Mouse (Mus musculus): ENCODE results near the gene Nup93.
A peak's percentile ranks its signal among the peaks of the same experiment; 100 is the strongest.

Nup93 gene

DNA sequence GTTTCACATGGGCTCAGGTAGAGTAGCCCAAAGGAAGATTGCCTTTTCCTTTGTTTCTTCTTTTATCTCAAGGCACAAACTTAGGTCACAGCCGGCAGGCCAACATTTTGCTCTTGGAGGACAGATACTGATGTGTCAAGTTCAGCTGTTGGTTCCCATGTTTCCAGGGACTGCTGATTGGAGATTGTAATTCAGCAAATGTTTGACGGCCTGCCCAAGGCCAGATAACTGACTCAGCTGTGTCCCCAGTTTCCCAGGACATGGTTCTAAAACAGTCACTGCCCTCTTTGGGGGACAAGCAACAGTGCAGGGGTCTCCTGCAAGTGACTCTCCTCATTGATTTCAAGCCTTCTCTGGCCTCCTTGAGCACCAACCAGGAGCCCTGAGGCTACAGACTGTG, 105.7 kb downstream of the Nup93 start:
- no peak for DNase-seq (ENCODE audit: low spot score)

DNA sequence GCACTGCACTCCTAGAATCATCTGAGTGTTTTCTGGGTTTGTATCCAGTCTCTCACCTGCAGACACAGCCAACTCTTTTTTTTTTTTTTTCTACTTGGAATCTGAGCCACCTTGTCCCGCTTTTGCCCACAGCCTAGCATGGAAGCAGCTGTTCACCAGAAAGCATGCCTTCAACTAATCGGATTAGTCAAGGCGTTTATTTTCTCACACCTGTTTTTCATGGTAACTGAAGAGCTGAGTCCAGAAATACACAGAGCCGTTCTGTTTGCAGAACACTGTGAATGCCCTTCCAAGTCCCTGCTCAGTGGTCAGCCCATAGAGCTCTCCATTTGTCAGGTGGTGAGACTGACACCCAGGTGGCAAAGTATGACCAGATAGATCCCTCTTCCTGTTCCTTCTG, 107.7 kb downstream of the Nup93 start:
- no peak for DNase-seq (ENCODE audit: low spot score)

DNA sequence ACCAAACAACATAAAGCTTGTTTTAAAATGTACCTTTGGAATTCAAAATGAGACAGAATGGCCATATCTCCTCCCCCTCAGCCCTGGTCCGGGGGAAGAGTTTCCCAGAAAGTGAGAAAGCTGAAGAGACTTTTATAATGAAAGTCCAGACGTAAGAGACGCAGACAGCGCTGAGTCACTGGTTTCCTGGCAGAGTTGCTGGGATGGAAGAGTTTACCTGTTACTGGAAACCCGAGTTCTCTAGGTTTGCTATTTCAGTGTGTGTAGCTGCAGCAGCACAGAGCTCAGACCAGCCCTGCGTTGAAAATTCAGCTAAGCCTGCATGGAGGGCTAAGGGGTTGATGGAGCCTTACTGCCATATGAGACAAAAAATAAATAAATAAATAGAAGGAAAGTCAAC, 108.7 kb downstream of the Nup93 start:
- DNase-seq (ENCODE audit: low spot score), result no peak

DNA sequence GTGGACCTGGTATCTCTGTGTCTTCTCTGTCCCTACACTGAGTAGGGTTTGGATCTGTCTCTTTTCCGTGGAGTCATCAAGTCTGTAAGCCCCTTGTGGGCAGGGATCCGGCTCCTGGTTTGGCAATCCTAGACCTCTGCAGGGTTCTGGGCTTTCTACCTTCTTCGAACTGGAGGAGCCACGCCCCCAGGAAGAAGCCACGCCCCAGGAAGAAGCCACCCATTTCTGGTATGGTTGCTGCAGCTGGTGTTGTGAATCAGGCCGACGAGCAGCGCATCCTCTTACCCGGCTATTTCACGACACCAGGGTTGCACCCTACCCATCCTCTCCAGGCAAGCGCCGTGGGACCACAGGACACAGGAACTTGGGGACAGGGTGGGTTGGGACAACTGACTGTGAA, 109.7 kb downstream of the Nup93 start:
- no peak for DNase-seq (ENCODE audit: low spot score)

DNA sequence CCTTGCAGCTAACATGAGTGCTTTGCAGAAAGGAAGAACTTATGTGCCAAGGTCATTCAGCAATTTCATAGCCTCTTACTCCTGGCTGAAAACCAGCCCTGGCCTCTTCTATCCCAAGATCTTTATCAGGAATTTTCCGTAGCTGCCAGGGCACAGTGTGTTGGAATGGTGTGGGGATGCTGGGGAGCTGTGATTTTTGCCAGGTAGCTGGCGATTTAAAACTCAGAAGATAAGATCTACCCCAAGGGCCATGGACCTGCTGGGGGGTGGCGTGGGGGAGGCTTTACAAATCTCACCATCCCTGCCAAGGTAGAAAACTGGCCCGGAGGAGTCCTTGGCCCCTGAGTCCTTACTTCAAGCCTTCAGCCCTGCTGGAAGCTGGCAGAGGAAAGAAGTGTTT, 111.7 kb downstream of the Nup93 start:
- DNase-seq (ENCODE audit: low spot score), result no peak

DNA sequence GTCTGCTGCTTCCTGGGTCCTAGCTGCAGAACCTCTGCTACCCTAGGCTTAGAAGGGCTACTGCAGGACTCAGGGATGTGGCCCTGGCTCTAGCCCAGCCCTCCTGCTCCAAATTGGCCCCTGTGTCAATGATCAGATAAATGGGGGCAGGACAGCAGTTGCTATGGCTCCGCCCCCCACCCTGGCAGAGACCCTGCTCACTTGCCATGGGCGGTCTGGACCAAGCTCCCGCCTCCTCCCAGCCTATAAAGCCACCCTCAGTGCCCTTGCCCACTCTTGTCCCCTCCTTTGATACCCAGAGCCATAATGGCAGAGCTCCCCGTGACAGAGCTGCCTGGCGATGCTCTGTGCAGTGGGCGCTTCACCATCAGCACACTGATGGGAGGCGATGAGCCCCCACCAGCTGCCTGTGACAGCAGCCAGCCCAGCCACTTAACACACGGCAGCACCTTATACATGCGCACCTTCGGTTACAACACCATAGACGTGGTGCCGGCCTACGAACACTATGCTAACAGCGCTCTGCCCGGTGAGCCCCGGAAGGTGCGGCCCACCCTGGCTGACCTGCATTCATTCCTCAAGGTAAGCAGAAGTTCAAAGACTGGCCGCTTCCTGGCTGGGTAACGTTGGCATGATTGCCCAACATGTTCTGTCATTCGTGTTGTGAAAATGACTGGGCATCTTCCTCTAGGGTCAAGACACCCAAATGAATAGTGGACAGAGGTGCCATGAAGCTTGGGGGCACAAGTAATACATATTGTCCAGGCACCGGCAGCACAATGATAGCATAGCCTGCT, 114.8 kb downstream of the Nup93 start, which contains the start of gene Slc12a3:
Gene Slc12a3, plus strand, starts transcription at position 270 of the 797 bp plus-strand sequence.
- DNase-seq (ENCODE audit: low spot score), result no peak

DNA sequence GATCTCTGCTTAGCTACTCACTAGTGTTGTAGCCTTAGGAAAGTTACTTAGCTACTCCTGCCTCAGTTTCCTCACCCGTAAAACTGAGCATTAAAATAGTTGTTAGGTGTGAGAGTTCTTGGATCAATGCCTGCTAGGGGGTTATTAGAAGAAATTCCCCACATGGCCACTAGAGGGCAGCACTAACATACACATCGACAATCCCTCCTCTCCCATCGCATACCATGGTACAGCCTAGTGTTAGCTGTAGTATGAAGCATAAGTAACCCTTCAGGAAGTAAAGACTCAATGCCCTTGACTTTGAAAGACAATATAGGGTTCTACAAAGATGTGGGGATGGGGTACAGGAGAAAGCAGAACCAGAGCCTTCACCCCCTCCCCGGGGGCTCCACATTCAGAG, 116.4 kb downstream of the Nup93 start:
- peak; percentile 61 for DNase-seq (ENCODE audit: low spot score)

DNA sequence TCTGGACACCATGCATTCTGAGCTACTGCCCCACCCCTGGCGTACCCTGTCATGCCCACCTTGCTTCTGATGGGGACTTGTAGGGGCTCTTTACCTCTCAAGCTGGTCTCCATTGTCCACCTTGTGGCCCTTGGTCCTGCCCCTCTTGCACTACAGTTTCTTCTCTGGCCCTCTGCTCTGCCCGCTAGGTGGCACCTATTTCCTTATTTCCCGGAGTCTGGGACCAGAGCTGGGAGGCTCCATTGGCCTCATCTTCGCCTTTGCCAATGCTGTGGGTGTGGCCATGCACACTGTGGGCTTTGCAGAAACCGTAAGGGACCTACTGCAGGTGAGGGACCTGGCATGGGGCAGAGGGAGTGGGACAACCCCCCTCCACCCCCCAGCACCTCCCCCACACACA, 119.0 kb downstream of the Nup93 start:
- DNase-seq (ENCODE audit: low spot score), result no peak

DNA sequence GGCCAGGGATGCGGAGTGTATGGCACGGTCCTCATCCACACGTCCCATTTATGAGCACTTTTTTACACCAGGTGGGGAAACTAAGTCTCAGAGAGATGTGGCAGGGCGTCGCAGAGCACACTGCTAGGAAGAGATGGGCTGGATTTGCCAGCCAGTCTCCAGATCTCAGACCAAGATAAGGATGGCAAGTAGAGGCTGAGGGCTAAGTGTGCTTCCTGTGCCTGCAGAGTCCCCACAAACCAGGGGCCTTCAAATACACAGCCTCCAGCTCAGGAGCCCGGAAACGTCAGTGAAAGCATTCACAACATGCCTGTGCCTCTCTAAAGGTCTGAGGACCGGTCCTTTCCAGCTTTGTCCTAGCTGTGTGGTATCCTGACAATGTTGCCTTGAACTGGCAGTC, 123.2 kb downstream of the Nup93 start:
- no peak for DNase-seq (ENCODE audit: low spot score)

DNA sequence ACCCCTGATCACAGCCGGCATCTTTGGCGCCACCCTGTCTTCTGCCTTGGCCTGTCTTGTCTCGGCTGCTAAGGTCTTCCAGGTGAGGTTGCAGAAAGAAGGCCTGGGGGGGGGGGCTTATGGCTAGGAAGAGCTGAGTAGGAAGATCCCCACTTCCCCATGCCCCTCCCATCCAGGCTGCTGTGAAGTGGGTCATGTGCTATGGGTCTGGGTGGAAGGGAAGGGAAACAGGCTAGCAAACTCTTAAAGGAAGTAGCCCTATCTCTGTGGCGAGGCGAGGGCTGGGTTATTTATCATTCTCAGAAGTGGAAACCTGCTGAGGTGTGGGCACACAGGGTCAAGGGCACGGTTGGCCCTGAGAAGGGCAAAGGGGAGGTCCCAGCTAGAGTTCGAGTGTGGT, 126.4 kb downstream of the Nup93 start:
- DNase-seq (ENCODE audit: low spot score), result no peak

DNA sequence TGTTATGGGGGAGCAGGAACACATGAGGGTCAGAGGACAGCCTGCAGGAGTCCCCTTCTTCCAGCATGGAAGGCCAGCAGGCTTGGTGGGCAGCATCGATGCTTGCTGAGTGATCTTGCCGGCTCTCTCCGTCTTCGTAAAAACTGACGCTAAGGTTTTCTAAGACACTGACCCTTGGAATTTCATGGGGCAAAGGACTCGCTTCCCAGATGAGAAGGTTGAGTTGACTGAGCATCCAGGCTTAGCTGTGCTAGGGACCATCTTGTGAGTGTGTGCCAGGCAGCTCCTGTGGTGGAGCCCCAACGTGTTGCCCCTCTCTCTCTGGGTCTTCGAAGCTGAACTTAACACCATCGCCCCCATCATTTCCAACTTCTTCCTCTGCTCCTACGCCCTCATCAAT, 128.3 kb downstream of the Nup93 start:
- no peak for DNase-seq (ENCODE audit: low spot score)

DNA sequence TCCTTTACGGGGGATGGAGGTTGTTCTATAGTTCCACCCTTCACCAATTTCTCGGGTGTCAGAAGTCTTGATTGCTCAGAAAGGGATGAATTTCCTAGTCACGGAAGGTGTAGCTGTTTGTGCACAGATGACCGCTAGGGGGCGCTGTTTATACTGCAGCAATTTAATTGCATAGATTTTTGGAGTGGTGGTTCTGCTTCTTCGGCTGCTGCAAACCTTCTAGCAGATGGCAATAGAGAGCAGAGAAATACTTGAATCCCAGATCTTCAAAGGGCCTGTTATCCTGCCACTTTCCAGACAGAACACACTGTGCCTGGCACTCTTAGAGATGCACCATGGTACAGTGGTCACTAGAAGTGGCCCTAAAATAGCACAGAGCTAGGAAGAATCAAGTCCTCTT, 128.9 kb downstream of the Nup93 start:
- DNase-seq (ENCODE audit: low spot score), result peak; percentile 91

DNA sequence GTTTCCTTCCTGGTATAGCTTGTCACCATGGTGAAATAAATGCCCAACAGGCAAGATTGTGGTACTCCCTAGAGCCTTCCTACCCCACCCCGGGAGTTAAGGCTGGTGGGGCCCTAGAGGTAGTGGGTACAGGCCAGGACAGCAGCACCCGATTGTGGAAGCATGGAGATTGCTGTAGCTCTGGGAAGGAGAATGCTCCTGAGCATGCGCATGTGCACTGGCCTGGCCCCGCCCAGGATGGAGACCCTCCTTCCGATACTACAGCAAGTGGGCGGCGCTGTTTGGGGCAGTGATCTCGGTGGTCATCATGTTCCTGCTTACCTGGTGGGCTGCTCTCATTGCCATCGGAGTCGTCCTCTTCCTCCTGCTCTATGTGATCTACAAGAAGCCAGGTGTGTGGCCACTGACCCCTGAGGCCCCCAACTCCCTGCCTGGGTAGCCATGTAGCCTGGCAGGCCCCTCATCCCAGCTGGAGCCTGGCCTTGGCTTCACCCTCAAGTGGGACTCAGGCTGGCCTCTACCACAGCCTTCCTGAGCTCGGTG, 129.5 kb downstream of the Nup93 start:
- DNase-seq (ENCODE audit: low spot score), result no peak

DNA sequence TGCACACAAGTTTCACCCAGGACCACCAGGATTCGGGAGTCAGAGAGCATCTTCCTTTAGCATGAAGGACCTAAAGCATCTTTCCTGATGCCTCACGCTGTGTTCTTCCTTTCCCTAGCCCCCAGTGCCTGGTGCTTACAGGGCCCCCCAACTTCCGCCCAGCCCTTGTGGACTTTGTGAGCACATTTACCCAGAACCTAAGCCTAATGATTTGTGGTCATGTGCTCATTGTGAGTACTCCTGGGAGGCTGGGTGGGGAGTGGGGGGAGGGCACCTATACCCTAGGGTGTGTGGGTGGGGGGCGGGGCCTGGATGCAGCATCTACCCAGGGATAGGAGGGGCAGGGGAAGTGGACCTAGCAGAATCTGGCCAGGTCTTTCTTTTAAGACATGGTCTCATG, 131.3 kb downstream of the Nup93 start:
- DNase-seq (ENCODE audit: low spot score), result no peak

DNA sequence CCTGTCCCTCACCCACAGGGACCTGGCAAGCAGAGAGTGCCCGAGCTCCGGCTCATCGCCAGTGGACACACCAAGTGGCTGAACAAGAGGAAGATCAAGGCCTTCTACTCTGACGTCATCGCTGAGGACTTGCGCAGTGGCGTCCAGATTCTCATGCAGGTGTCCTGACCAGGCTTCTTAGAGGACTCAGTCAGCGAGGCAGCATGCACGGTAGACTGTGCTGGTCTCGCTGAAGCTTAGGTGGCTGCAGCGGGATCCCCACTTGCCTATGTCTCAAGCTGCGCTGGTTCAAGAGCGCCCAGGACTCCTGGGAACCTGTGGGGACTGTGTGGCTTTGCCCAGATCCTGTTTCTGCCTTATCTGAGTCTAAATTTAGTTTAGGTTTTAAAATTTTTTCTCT, 131.9 kb downstream of the Nup93 start:
- DNase-seq (ENCODE audit: low spot score), result no peak

DNA sequence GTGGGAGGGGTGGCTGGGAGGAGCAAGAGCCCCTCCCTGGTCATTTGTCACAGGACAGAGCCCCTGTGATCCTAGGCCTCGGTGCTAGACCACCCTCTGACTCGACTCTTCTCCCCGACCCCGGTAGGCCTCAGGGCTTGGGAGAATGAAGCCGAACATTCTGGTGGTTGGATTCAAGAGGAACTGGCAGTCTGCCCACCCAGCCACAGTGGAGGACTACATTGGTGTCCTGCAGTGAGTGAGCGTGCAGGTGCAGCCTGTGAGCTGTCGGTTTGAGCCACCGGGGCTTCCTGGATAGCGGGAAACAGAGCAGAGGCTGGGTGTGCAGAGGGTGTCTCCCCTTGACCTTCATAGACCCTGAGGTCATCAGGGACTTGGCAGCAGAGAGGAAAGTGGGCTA, 134.1 kb downstream of the Nup93 start:
- DNase-seq (ENCODE audit: low spot score), result no peak

DNA sequence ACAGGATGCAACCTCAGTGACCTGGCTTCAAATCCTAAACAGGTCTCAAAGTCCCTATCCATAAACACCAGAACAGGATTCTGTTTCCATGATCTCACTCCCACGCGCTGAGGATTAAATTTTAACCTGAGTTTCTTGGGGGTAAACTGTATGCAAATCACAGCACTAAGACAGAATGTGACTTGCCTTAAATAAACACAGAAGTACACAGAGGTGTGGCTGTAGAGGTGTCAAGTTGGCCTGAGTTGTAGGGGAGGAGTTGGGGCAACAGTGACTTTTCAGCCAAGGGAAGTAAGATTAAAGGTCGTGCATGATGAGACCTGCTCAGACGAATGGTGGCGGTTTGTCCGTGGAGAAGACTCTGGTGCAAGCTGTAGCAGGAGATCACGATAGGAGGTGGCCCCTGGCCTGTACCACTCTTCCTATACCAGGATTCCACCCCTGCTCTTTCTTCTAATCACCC, 139.7 kb downstream of the Nup93 start:
- no peak for DNase-seq (ENCODE audit: low spot score)

DNA sequence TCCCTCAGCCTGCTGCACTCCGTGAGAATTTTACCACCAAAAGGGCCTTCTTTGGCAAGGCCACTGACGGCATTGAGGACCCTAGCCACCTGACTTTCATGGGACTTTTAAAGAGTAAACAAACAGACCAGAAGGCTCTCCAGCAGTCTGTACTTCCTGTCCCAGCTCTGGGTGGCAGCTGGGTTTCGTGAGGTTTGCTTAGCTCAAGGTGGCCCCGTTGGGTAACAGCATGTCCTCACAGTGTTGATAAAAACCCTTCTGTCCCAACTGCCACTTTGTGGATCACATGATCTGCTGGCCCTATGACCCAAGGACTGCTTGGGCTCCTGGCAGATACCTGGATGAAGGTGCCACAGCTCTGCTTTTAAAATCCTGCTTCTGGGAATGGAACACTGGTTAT, 140.2 kb downstream of the Nup93 start:
- DNase-seq (ENCODE audit: low spot score), result no peak

DNA sequence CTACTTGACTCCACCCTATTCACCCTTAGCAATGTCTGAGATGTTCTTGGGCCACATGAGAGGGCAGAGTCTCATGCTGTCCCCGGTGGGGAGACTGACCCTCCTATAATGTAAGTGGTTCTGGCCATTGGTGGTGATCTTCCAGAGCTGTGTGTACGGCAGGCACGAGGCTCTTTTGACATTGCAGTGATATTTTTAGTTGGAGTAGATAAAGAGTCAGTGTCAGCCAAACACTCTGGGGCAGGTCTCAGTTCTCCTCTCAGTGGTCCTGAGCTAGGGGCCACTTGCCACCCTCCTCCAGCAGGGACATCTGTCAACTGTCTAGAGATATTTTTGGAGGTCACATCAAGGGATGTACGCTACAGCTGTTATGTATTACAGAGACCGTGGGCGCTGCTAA, 142.9 kb downstream of the Nup93 start:
- no peak for DNase-seq (ENCODE audit: low spot score)

DNA sequence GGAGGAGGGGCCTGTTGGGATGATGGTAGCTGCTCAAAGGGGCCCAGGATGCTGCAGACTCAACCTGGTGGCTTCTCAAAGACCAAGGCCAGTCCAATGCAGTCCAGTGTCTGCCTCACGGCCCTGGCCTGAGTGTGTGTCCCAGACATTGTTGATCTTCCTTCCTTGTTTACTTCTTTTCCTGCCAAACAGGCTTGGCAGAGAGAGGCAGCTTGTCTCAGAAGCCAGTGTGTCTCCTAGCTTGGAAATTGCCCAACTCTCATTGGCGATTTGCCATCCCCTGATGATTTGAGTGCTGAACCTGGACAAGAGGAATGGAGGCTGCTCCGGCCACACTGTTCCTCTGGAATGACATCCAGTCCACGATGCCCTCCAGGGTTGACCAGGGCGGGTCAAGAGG, 144.2 kb downstream of the Nup93 start:
- DNase-seq (ENCODE audit: low spot score), result peak; percentile 83

DNA sequence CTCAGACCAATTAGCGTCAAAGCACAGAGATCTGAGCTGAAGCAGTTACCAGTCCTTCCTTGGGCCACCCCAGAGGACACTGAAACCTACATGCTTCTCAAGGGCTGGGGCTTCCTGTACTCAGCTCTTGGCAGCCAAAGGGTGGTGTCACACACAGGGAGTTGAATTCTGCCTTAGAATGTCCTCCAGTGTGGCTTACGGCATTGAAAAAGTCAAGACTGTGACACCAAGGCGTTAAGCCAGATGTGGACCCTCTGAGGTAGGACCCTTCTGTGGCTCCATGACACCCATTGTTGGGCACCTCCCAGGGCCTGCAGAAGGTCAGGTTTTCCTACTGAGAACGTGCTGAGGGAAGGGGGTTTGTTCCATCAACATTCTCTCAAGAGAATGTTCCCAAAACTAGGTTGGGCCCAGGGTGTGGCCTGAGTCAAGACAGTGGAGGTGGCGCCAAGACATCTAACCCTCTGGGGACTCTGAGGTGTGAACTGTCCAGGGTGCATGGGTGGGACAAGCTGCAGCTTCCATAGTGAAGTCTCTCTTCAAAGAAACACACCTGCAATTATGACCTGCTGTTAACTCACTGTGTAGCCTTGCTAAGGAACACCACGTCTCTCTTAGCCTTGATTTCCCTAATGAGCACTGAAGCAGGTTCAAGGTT, 147.5 kb downstream of the Nup93 start:
- DNase-seq (ENCODE audit: low spot score), result no peak

DNA sequence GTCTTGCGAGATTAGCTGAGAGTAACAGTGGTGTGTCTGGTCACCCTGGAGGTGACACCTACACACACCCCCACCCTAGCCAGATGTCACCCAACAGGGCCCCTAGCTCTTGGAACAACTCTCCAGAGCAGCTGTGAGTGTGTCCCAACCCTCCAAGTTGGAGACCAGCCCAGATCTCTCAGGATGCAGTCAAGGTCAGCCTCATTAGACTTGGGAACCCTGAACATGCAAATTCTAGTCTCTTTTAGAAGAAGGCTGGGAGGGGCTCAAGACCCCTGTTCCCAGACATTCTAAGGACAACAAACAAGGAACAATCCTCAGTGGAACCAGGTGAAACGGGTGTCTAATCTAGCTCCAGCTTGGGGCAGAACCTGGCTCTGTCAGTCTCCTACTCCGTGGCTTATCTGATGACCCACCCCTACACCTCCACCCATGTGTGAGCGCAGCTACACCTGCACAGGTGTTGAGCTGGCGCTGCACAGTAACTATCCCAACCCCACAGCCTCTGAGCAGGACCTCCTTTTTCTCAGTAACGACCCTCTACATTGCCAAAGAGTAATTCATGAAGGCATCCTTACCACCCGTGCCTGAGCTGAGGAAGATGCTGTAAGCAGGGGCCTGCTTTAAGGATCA, 148.4 kb downstream of the Nup93 start:
- peak; percentile 57 for DNase-seq (ENCODE audit: low spot score)

DNA sequence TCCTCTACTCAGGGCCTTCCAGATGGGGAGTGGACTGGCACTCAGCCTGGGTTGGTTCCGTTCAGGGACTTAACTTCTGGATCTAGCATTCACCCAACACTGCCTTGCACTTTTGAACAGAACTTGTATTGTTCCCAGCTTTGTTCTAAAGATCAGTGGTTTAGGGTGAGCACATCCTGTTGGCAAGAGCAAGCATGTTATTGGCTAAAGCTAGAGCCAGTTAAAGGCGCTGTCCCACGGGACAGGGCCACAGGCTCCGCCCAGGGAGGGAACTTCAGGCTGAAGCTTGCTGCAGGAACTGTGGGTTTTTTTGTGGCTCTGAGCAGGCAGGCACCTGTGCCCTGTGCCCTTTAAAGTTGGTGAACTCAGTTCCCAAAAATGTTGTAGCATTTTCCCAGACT, 148.9 kb downstream of the Nup93 start:
- DNase-seq (ENCODE audit: low spot score), result peak; percentile 77

All from testis, postnatal 10 days (tissue).